19 mouse cellular contexts compared by ENCODE assay signal in genomic region chr19:47654896-47655295, GRCm38 (mm10). TPM values are rescaled to one million over a fixed set of nuclear protein-coding genes. Genes with fewer than 3 reads are reported as not detected.
DNase-seq lines count a peak whose midpoint lies in the region; ATAC-seq and TF ChIP-seq lines count a peak whose summit lies in the region.
"Had no signal": no experiment of that assay in that cellular context is flagged by ENCODE, and none has a peak within 500 bp of the region (broad histone marks: within the 10 kb centered on the region; RNA-seq: fewer than 3 reads in every experiment).

No protein-coding gene starts in this region.

- no peaks in the 10 kb centered on the region for H3K27me3 ChIP-seq in kidney, adult 2 months (replicated peaks; ENCODE audit: control insufficient read depth, insufficient read depth, low read length)
- no peaks in the 10 kb centered on the region for H3K27me3 ChIP-seq in MEL (ENCODE audit: control insufficient read depth in 1 of 2, insufficient read depth in 2 of 2, low read length in 2 of 2)
- H3K27me3 ChIP-seq in intestine, embryonic 15.5 days (replicated peaks) = no peaks in the 10 kb centered on the region
- H3K27me3 ChIP-seq: embryonic facial prominence, embryonic 13.5 days; limb, embryonic 13.5 days; lung, embryonic 15.5 days had no signal

- ATAC-seq in intestine, embryonic 15.5 days = peak; percentile 29
- ATAC-seq: forebrain, embryonic 14.5 days; hindbrain, postnatal 0 days; Patski had no signal

- no peaks in the 10 kb centered on the region for H3K9me3 ChIP-seq in MEL (replicated peaks; ENCODE audit: insufficient read depth, low read length)
- H3K9me3 ChIP-seq in intestine, embryonic 15.5 days = no peaks in the 10 kb centered on the region
- H3K9me3 ChIP-seq: embryonic facial prominence, embryonic 13.5 days; limb, embryonic 13.5 days; lung, embryonic 15.5 days had no signal

- TF ChIP-seq POLR2A in kidney, adult 2 months (IDR thresholded peaks at IDR 0.05; ENCODE audit: low read depth, low read length) = no peak
- TF ChIP-seq POLR2A in MEL (IDR thresholded peaks at IDR 0.05; ENCODE audit: control insufficient read depth in 1 of 2, insufficient read depth in 1 of 2, low read depth in 1 of 2, low read length in 2 of 2, poor library complexity in 1 of 2) = no peak
- TF ChIP-seq POLR2A in lung, adult 2 months (IDR thresholded peaks at IDR 0.05; ENCODE audit: borderline replicate concordance, extremely low read depth, low read depth, low read length) = no peak

- H3K27ac ChIP-seq in kidney, adult 2 months (ENCODE audit: insufficient read depth, low read depth, low read length) = no peak overlapping the region
- H3K27ac ChIP-seq in MEL (ENCODE audit: control insufficient read depth, low read depth, low read length) = no peak overlapping the region
- no peak overlapping the region for H3K27ac ChIP-seq in intestine, embryonic 15.5 days
- H3K27ac ChIP-seq: embryonic facial prominence, embryonic 13.5 days; hindbrain, postnatal 0 days; limb, embryonic 13.5 days; lung, embryonic 15.5 days had no signal

- no peaks in the 10 kb centered on the region for H3K4me1 ChIP-seq in kidney, adult 2 months (ENCODE audit: control insufficient read depth, insufficient read depth, low read length)
- H3K4me1 ChIP-seq in MEL (ENCODE audit: control insufficient read depth in 1 of 2, insufficient read depth in 2 of 2, low read length in 2 of 2) = no peaks in the 10 kb centered on the region
- H3K4me1 ChIP-seq in intestine, embryonic 15.5 days (replicated peaks) = peaks cover 8% of the 10 kb centered on the region; the same call in 1 of the 2 replicates
- H3K4me1 ChIP-seq in lung, adult 2 months (ENCODE audit: control insufficient read depth, insufficient read depth, low read length) = no peaks in the 10 kb centered on the region

- no peak overlapping the region for H3K9ac ChIP-seq in MEL (ENCODE audit: control insufficient read depth, low read depth, low read length, poor library complexity, severe bottlenecking)
- no peak overlapping the region for H3K9ac ChIP-seq in intestine, embryonic 15.5 days
- H3K9ac ChIP-seq: embryonic facial prominence, embryonic 13.5 days; limb, embryonic 13.5 days; lung, embryonic 15.5 days had no signal

- no peak for TF ChIP-seq CTCF in kidney, adult 2 months (conservative IDR thresholded peaks at IDR 0.05; ENCODE audit: insufficient read depth, insufficient read length, low read depth, low read length)
- no peak for TF ChIP-seq CTCF in MEL (IDR thresholded peaks at IDR 0.05 in 2 of 3, conservative IDR thresholded peaks at IDR 0.05 in 1 of 3; ENCODE audit: control insufficient read depth in 1 of 3, insufficient read depth in 1 of 3, low read depth in 2 of 3, low read length in 3 of 3, poor library complexity in 1 of 3, severe bottlenecking in 1 of 3)
- no peak for TF ChIP-seq CTCF in lung, adult 2 months (IDR thresholded peaks at IDR 0.05; ENCODE audit: insufficient read depth, low read length)

- TF ChIP-seq RAD21 in MEL (IDR thresholded peaks at IDR 0.05; ENCODE audit: low read depth, low read length) = no peak

- no peak for TF ChIP-seq EP300 in MEL (IDR thresholded peaks at IDR 0.05; ENCODE audit: low read depth in 1 of 2, low read length in 2 of 2)

- WGBS in kidney, adult 2 months = 72% methylated on average over 11 of the region's 11 CpGs
- 56% methylated on average over 11 of the region's 11 CpGs for WGBS in intestine, embryonic 15.5 days
- WGBS in lung, adult 2 months = 62% methylated on average over 11 of the region's 11 CpGs

- no peak overlapping the region for H3K4me2 ChIP-seq in intestine, embryonic 15.5 days (replicated peaks)
- H3K4me2 ChIP-seq: embryonic facial prominence, embryonic 13.5 days; limb, embryonic 13.5 days; lung, embryonic 15.5 days had no signal

- H3K36me3 ChIP-seq in kidney, adult 2 months (ENCODE audit: control insufficient read depth, insufficient read depth, low read length) = no peaks in the 10 kb centered on the region
- no peaks in the 10 kb centered on the region for H3K36me3 ChIP-seq in MEL (ENCODE audit: control insufficient read depth in 1 of 2, insufficient read depth in 2 of 2, low read length in 2 of 2)
- no peaks in the 10 kb centered on the region for H3K36me3 ChIP-seq in intestine, embryonic 15.5 days
- H3K36me3 ChIP-seq: embryonic facial prominence, embryonic 13.5 days; limb, embryonic 13.5 days; lung, embryonic 15.5 days had no signal

- H3K4me3 ChIP-seq in kidney, adult 2 months (ENCODE audit: insufficient read depth, low read depth, low read length) = no peak overlapping the region
- no peak overlapping the region for H3K4me3 ChIP-seq in MEL (ENCODE audit: control insufficient read depth in 1 of 2, insufficient read depth in 1 of 2, low read depth in 2 of 2, low read length in 2 of 2)
- no peak overlapping the region for H3K4me3 ChIP-seq in intestine, embryonic 15.5 days (replicated peaks)
- no peak overlapping the region for H3K4me3 ChIP-seq in lung, adult 2 months (replicated peaks; ENCODE audit: extremely low read depth, low read depth, low read length)
- H3K4me3 ChIP-seq: embryonic facial prominence, embryonic 13.5 days; limb, embryonic 13.5 days; lung, embryonic 15.5 days had no signal

- peak; percentile 34 to 66 for DNase-seq in adrenal gland, adult (ENCODE audit: inconsistent age in 2 of 2, low spot score in 1 of 2)
- DNase-seq in adrenal gland, adult 8-10 months = no peak
- peak; percentile 33 for DNase-seq in kidney, postnatal 10 days
- no peak for DNase-seq in kidney, adult 2 months
- DNase-seq in MEL (ENCODE audit: low read depth, low spot score) = peak; percentile 28
- DNase-seq in lung, adult 2 months = no peak
- DNase-seq in urinary bladder, postnatal 14 days (ENCODE audit: low spot score) = no peak
- DNase-seq: B cell, adult 2 months; heart, postnatal 14 days; right cerebral cortex, postnatal 25 days; thymus, postnatal 36 days had no signal

- H3K79me2 ChIP-seq in MEL (ENCODE audit: control insufficient read depth, insufficient read depth, low read length, poor library complexity) = no peaks in the 10 kb centered on the region

TF ChIP-seq in MEL, 35 proteins besides CTCF, POLR2A, EP300 and RAD21:
- TF ChIP-seq POLR2AphosphoS5 (IDR thresholded peaks at IDR 0.05; ENCODE audit: borderline replicate concordance, low read depth, low read length) (peak; percentile 41; the same call in 1 of the 2 replicates), JUND (IDR thresholded peaks at IDR 0.05; ENCODE audit: low read depth, low read length) (no peak)
TF ChIP-seq in MEL: peak in this region for 1.

RNA-seq across cellular contexts. Expression of gene Col17a1, which starts 37.0 kb away (rescaled TPM):
- total RNA-seq in adrenal gland, adult 8-10 months (2022) = not detected
- 0.27 and 0.54 TPM in 2 replicates for polyA plus RNA-seq in kidney, adult 2 months (2012; rRNA removed)
- total RNA-seq in MEL (2012; rRNA removed) = 0.04 TPM in 1 of 2 replicates, not detected in the other
- not detected for polyA plus RNA-seq in MEL (2012; ENCODE audit: insufficient read depth in 1 of 2, insufficient read length in 2 of 2, low read depth in 1 of 2, low replicate concordance in 2 of 2, missing spikeins in 1 of 2)
- polyA plus RNA-seq in intestine, embryonic 15.5 days (2015; fragmentation: Nextera tagmentation; extraction: Ambion mirVana) = 0.58 and 0.78 TPM in 2 replicates
- polyA plus RNA-seq in lung, adult 2 months (2012; rRNA removed) = 8.7 and 20.2 TPM in 2 replicates
- total RNA-seq: granulocyte monocyte progenitor cell, adult 5-6 weeks had no signal

Comparison
In these comparisons a context has a peak if more than half of its experiments do, and no peak if none do; other contexts are left out.
1. DNase-seq: peak in adrenal gland, adult (2 of 2), kidney, postnatal 10 days (single experiment) and MEL (single experiment); none in adrenal gland, adult 8-10 months (single experiment), kidney, adult 2 months (single experiment), lung, adult 2 months (single experiment) and urinary bladder, postnatal 14 days (single experiment).